Mouse (Mus musculus) heart, postnatal 14 days (tissue): ENCODE results near the gene Zic2. TPM values are rescaled to one million over a fixed set of nuclear protein-coding genes. Genes with fewer than 3 reads are reported as not detected.
"Not testable (repeated sequence)": the region's sequence is repeated elsewhere in the genome, so short reads cannot be mapped to it uniquely, and the experiment has no call there.

Source experiments
- DNase-seq, 2 experiments: peaks; one replicate each; pipeline ENCODE4 v3.0.0; 2021 to 2022
- intact Hi-C: fragments of 180-260 bp; cut with DNase I; formaldehyde crosslinking; loops from one replicate; pipeline ENCODE4 v1.15.1; 2025
- total RNA-seq, 2 experiments: library from RNA; stranded (reverse); gene quantifications; 2 replicates each; pipeline ENCODE4 v1.2.3; 2021

Gene Zic2
- total RNA-seq, 2 experiments from 2014 or later, result 0.22 TPM; not detected in 1

DNA sequence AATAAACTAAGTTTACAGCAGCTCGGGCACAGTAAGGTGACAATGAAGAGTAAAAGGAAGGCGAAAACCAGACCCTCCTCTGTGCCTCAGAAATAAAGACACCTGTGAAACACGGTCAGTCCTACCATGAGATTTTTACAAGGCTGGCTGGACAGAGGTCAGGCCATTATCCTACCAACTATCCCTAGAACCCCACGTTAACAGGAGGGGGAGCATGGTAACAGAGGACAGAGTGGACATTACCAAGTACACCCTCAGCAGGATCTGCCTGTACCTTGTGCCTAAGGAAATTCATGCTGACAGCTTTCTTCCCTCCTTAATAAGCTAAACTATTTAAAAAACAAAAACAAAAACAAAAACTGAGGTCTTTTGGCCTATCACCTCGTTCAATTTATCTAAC, 15.0 kb upstream of the Zic2 start:
- no peak for DNase-seq
- intact Hi-C loops, result no loop called here

DNA sequence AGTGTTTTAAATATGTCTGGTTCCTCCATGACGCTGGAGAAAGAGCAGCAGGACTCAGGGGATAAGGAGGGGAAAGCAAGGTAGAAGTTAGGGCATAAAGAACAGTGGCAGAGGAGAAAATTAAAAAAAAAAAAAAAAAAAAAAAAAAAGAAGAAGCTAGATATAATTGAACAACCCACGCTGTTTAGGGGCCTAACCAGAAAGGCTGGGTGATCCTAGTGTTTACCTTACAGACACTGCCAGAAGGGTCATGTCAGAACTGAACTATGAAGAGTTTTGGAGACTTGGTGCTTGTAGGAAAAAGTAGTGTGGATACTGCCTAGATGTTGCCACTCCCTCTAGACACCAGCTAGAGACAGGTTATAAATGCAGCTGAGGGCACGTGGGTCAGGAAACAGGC, 13.7 kb upstream of the Zic2 start:
- DNase-seq, result no peak
- intact Hi-C loops, result no loop called here

DNA sequence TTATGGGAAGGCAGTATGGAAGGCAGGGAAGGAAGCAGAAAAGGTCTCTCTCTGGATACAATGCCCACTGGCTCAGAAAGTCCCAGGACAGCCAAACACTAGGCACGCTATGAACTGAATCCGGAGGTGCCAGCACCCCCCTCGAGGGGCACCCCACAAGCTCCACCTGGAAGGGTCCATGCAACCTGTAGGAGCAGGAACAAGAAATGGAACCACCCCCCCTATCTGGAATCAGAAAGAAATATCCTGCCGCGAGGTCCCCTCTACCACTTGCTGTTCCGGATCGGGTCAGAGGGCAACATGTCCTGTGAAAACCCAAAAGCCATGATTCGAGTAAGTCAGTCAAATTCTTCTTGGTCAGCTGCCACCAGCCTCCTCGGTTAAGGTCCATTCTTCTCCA, 13.3 kb upstream of the Zic2 start:
- intact Hi-C loops, result no loop called here
- DNase-seq, result no peak

DNA sequence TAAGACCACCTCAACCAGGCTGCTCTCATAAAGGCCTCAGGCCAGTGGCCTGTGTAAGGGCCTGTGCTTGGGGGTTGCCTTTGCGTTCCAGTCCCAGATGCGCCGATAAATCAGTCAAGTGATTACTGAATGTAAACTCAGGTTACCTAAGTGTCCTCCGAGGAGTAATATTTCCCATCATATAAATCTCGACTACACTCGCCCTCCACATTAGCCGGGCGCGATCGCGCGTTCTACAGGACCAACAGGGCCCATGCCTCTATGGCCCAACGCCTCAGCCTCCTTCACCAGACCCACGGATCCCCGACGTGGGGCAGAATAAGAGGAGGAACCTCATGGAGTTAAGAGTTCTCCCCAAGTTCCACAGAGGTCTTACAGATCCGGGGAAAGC, 12.6 kb upstream of the Zic2 start:
- intact Hi-C loops, result no loop called here
- DNase-seq, result no peak

DNA sequence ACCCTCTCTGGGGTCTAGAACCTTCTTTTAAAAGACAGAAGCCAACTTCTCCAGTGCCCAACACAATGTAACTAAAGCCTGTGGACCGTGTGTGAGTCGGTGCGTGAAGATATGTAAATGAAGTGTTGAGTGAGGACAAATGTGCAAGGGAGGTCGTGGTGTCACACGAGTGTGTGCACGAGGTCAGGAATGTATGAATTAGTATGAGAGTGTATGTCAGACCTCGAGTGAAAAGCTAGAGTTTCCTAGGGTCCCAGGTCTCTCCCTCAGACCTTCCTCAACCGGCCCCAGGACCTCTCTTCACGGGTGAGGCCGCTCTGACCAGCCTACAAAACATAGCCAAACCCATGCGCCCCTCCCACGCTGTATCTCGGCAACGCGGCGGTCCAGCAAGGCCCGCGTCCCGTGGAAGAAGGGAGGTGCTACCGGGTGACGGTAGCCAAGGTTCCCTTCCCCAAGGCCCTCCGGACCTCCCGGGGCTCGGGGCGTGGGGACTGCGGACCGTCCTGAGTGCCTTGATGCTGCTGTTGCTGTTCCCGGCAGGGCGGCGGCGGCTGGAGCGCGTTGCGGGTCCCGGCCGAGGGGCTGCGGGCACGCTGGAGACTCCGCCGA, 12.0 kb upstream of the Zic2 start:
- intact Hi-C loops, result no loop called here

DNA sequence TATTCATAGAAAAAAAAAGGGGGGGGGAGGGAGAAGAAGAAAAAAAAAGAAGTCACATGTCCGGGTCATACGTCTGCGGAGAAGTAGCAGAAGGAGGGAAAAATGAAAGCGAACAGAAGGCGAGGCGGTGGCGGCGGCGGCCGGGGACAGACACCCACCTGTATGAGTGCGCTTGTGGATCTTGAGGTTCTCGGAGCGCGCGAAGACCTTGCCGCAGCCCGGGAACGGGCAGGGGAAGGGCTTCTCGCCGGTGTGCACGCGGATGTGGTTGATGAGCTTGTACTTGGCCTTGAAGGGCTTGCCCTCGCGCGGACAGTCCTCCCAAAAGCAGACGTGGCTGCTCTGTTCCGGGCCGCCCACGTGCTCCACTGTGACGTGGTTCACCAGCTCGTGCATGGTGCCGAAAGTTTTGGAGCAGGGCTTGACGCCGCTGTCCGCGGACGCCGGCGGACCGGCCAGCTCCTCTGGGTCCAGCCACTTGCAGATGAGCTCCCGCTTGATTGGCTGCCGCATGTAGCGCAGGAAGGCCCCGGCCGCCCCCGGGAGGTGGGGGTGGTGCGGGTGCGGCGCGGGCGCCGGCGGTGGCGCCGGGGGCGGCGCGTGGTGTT, 11.4 kb upstream of the Zic2 start:
- intact Hi-C loops, DNase-seq: not testable (repeated sequence)

More for the DNA sequence above, 12.0 kb upstream of the Zic2 start:
- DNase-seq, result no peak

DNA sequence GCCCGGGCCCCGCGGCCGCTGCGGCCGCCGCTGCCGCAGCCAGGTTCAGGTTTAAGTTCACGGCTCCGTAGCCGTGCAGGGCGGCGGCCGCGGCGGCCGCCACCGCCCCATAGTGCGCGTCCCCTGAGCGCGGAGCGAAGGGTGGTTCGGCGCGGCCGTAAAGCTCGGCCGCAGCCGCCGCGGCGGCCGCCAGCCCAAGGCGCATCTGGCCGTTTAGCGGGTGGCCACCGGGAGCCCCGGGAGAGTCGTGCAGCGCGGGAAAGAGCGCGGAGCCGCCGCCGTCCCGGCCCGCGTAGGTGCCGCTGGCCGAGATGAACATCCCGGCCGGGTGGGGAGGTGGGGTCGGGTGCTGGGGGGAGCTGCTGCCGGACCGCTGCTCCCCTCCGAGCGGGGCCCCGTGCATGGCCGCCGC, 10.9 kb upstream of the Zic2 start:
- DNase-seq, result no peak
- intact Hi-C loops, result no loop called here

DNA sequence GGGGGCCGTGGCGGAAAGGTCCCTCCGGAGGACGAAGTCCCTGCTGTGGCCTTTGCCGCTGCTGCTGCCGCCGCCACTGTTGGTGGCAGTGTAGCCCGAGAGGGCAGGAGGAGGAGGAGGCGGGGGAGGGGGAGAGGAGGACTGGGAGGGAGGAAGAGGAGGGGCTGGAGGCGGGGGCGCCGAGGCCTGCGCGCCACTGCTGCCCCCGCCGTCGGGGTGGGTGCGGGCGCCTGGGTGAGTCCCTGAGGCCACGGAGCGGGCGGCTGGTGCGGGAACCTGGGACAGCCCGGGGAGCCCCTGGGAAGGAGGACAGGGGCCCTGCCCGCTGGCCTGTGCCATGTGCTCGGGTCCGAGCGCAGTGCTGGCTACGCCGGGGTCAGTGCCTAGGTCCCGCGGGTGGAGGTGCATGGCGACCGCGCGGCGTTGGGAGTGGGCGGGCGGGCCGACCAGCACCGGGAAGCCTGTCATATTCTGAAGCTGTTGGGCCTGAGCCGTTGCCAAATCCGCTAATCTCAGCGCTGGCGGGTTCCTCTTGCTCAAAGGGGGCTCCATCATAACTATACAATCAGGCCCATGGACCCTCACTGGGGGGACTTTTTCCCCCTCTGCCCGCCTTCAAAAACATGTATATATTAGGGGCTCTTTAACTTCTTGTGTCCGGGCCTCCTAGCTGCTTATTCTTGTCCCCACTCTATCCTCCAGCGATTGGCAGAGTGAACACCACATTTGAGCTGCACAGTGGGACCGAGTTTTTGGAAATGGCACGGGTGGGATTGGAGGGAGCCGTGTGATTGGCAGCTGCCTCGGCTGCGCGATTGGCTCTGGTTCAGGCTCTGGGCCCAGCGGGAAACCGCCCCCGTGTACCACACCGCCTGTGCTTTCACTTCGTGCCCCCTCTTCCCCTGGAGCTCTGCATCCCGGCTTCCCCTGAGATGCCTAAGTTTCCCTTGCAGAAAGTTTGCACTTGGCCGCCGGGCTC, 10.2 kb upstream of the Zic2 start, which contains the start of gene Zic5:
Gene Zic5, minus strand, starts transcription at position 915 of the 979 bp plus-strand sequence.
- DNase-seq, result no peak
- intact Hi-C loops, result no loop called here

DNA sequence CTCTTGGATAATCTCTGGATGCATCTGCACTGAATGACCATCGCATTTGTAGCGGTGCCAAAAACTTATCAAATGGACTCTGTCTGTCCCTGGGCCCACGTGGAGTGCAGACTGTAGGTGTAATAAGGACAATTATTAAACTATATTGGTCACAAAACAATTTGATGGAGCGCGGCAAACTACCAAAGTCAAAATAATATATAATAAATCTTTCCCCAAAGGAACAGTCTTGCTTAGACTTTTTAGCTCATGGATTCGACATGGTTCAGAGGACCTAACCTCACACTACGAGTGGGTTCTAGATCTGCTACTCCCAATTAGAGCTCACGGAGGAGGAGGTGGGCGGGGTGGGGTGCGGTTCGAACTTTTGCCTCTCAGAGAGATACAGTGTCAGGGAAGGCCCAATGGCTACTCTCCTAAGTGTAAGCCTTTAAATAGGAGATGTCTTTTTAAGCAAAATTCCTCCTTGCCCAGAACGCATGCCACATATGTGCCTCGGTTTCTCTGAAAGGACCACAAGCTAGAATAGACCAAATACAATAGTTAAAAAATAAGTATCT, 9.2 kb upstream of the Zic2 start:
- DNase-seq, result no peak
- intact Hi-C loops, result no loop called here

DNA sequence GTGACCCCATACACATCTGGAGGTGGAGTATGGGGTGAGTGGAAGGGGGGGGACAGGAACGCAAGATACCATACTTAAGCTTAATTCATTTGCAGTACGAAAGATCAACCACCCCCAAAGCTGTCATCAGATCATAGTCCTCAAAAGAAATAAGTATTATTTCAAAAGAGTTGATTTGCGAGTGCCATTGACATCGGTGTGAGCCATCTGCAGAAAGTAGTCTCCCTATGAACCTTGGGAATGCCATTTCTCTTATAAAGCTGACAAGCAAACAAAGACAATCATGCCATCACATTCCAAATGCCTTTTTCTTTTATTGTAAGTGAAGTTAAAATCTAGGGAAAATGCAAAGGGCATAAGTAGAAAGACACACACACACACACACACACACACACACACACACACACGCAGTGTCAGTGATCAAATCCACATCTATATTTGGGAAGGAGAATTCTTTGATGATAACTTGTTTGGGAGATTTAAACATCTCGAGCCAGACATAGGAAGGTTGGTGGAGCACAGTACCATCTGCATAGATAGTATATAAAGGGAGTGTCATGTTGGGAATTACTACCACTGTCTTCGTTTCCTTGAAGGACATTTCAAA, 8.4 kb upstream of the Zic2 start:
- no peak for DNase-seq
- intact Hi-C loops, result no loop called here

DNA sequence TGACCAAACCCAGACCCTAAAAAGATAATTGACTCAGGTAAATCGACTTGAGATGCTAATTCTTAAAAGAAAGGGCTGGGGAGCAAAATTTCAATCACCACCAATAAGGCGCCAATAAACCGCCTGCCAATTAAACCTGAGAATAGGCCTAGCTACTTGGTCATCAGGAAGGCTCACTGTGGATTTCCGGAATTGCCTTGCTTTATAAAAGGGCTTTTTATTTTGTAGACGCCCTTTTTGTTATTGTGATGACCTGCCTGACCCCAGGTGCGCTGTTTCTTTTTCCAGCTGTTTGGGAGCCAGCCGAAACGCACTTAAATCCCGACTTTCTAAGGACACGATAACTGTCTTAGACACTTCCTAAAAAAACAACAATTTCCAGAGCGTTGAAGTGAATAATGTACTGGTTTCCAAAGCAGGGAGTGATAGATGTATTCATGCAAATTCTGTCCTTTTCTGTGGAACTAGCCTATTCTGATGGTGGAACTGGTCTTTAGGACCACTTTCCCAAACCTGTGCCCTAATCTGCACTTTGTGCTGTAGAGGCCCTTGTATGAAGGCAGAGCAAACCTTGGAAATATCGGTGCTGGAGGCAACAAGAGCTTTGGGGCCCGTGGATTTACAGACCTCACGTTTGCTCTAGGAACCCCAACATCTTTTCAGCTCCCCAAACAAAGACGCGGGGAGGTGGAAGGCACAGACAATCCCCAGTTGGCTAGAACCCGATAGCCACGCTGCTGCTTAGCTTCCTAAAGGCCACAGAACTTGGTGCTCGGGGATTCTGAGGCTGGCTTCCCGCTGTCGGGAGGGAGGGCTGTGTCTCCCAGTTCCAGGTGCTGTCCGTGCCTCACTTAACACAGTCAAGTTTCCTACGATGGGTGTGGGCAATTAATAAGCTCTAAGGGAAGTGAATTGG, 7.1 kb upstream of the Zic2 start:
- intact Hi-C loops, result no loop called here

DNA sequence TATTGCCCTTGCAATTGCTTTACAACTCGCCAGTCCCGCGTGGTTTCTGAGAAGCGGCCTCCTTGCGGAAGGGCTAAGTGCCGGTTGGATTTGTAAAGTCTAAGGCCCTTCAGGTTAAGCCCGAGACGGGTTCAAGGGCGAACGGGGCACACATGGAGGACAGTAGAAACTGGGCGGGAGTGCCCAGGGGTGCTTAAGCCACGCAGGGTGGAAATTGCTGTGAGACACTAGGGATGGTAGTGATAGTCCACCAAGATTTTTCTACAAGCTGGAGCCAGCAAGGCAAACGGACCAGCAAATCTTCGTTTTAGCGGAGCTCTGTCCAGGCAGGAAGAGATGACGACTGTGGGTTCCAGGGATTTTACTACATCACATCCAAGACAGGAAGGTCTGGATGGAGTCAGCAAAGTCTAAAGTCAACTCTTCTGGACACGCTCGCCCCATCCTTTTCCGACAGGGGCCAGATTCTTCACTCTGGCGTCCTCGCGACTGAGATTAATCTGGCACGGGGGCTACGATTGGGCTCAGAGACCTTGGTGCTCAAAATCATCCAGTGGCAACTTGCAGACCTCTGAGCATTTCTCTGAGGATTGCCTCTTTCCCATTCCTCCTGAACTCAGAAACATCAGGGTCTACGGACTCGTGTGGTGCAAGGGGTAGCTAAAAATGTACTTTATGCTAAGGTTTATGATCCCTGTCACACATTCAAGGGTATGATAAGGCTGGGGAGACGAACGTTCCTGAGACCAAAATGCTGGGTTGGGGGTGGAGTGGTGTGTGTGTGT, 6.1 kb upstream of the Zic2 start:
- intact Hi-C loops, result no loop called here
- no peak for DNase-seq

More for the DNA sequence above, 7.1 kb upstream of the Zic2 start:
- no peak for DNase-seq

DNA sequence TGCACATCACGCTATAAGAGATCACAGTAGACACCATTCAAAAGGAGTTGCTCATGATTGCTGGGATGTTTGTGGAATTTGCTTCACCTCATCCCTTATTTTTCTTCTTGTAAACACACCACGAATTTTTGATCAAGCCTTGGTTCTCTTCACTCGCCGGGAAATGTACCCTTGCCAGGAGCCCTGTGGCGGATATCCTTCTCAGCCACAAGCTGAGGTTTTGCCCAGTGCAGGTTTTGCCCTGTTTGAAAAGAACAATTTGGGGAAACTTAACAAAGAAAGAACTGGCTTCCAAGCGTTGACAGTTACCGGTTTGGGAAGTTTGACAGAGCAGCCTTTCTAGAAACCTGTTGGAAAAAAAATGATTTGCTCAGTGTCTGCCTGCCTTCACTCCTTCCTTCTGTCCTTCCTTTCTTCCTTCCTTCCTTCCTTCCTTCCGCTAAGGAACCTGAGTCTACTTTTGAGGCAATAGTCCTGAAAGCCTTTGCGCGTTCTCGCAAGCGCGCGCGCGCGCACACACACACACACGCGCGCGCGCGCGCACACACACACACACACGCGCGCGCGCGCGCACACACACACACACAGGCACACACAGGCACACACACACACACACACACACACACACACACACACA, 3.7 kb upstream of the Zic2 start:
- intact Hi-C loops, result no loop called here
- DNase-seq, result no peak

DNA sequence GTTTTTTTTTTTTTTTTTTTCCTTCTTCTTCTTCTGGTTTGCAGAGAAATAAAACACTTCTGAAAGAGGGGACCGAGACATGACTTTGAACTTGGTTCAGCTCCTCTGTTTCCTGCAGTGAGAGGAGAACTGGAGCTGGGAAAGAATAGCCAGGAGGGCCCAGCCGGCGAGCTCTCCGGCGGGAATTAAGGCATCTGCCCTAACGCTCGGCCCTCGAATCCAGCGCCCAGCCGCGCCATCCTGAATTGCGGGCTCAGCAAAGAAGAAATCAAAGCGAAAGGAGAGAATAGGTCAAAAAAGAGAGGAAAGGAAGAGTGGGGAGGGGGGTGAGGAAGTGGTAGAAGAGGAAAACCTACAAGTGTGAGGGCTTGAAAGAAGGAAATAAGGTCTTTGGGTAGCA, 3.1 kb upstream of the Zic2 start:
- no peak for DNase-seq
- intact Hi-C loops, result no loop called here

DNA sequence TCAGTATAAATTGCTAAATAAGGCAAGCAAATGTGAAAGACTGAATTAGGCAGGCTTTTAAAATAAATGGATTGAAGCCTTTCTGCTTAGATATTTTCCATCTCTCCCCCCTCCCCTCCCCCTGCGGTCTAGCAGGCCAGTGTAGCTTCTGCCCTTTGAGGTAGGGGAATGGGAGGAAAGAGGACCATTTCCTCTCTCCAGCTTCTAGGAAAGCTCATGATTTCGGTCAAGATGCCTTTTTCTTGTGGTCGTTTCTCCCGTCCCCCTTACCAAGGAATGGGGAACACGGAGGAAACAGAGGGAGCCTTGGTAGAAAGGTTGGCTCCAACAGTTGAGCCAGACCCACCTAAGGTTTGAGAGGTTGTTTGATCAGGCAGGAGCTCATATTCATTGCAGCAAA, 2.6 kb upstream of the Zic2 start:
- DNase-seq, result no peak
- intact Hi-C loops, result no loop called here

DNA sequence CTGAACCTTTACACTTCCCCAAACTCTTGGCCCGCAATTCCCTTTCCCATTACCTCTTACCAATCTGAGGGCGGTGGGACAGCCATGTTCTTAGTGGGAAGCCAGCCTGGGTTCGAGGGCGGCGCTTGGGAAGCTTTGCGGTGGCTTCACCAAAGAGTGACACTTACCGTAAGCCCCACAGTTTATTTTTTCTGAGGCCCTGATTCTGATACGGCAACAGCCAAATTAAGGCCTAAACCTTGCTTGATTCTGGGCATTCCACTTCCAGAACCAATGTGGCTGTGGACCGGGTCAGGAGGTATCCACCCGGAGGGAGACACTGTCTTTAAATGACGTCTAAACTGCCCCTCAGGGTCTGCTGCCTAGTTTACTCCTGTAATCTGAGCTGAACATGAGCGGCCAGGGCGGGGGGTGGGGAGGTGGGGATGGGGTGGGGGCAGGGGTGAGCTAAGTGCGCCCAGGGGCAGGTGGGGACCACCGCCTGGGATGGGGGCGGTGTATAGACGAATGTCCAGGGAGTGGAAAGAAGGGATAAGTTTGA, 2.0 kb upstream of the Zic2 start:
- no peak for DNase-seq
- intact Hi-C loops, result no loop called here

DNA sequence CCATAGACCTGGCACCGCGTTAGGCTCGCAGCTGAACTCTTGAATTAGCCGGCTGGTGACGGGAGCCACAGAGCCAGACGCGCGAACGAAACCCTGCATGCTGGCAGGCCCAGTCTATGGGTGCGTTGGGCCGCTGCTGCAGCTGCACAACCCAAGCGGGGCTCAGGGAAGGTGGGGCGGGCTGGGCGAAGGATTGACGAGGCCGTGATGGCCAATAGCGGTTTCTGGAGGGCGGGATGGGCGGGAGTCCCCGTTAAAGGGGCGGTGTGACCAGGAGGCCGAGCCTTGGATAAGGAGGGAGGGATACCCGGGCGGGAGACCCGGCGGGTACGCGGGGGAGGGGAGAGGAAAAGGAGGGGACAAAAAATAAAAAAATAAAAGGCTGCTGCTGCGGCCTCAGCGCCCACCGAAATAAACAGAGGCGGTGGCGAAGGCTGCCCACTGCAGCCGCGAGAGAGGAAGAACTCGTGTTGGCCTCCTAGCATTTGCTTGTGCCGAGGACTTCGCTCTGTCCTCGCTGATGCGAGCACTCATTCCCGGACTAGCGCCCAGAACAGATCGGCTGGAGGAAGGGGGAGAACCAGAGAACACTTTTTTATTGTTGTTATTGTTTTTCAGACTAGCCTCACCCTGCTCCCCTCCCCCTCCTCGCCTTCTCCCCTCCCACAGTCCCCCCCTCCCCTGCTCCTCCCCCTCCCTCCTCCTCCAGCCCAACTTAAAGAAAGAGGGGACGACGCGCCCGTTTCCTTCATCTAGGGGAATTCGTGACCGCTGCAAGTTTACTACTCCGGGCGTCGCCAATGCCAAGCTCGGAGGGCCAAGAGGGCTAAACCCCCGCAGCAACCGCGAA, 969 bp upstream of the Zic2 start:
- intact Hi-C loops, result no loop called here
- no peak for DNase-seq
